ENCODE assay signal across 15 mouse cellular contexts in the genomic region with DNA sequence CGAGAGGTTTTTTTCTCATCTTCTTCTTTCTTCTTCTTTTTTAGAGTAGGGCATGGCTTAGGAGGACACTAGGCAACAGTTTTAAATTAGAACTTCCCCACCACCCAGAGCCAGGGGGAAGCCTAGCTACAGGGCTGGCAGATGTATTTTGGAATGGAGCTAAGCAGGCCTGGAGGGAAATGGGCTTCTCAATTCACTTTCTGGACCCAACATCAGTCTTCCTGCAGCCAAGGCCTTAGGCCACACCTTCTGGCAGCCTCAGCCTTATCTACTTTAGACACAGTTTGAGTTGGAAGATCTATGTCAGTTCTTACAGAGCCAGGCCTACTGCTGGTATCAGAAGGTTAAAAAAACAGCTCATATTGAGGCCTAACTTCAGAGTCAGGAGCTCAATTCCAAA. TPM values are rescaled to one million over a fixed set of nuclear protein-coding genes. Genes with fewer than 3 reads are reported as not detected.
DNase-seq lines count a peak whose midpoint lies in the region; ATAC-seq lines count a peak whose summit lies in the region.
"Had no signal": no experiment of that assay in that cellular context is flagged by ENCODE, and none has a peak within 500 bp of the region (broad histone marks: within the 10 kb centered on the region; RNA-seq: fewer than 3 reads in every experiment).

No protein-coding gene starts in this region.

- 0 out of 2 replicates have a peak, but pooled peaks have one; percentile 9 for ATAC-seq in kidney, embryonic 14.5 days (ENCODE audit: low FRiP score, low TSS enrichment)
- no peak for ATAC-seq in embryonic facial prominence, embryonic 13.5 days (ENCODE audit: insufficient number of reproducible peaks, insufficient read depth, low FRiP score, low TSS enrichment, low read depth)
- no peak for ATAC-seq in hindbrain, embryonic 14.5 days (ENCODE audit: low FRiP score)
- ATAC-seq in neural tube, embryonic 13.5 days (ENCODE audit: low read depth): peak; percentile 4; the same call in 1 of the 2 replicates

- 0 out of 2 replicates have a peak, but pooled peaks cover 3% of the 10 kb centered on the region for H3K4me1 ChIP-seq in kidney, embryonic 14.5 days (ENCODE audit: control insufficient read depth, insufficient read depth, low read length)
- H3K4me1 ChIP-seq in embryonic facial prominence, embryonic 13.5 days: peaks cover 22% of the 10 kb centered on the region
- peaks cover 12% of the 10 kb centered on the region for H3K4me1 ChIP-seq in hindbrain, embryonic 14.5 days (replicated peaks; ENCODE audit: control insufficient read depth, insufficient read depth, low read length)
- peaks cover 23% of the 10 kb centered on the region for H3K4me1 ChIP-seq in neural tube, embryonic 13.5 days (replicated peaks)

- H3K27ac ChIP-seq in kidney, embryonic 14.5 days (ENCODE audit: low read depth, low read length): no peak overlapping the region
- 0 out of 2 replicates have a peak overlapping the region, but pooled peaks have one; percentile 11 for H3K27ac ChIP-seq in embryonic facial prominence, embryonic 13.5 days
- no peak overlapping the region; the same call in 1 of the 2 replicates for H3K27ac ChIP-seq in hindbrain, embryonic 14.5 days
- peak overlapping the region; percentile 88 for H3K27ac ChIP-seq in neural tube, embryonic 13.5 days (replicated peaks)

- 37% methylated on average over 1 of the region's 1 CpGs for WGBS in kidney, embryonic 14.5 days
- WGBS in embryonic facial prominence, embryonic 13.5 days: 51% methylated on average over 1 of the region's 1 CpGs
- WGBS in hindbrain, embryonic 14.5 days: 39% methylated on average over 1 of the region's 1 CpGs
- WGBS in neural tube, embryonic 13.5 days: 22% methylated on average over 1 of the region's 1 CpGs

- H3K4me2 ChIP-seq in kidney, embryonic 14.5 days (replicated peaks; ENCODE audit: low read depth, low read length): no peak overlapping the region
- H3K4me2 ChIP-seq in embryonic facial prominence, embryonic 13.5 days: no peak overlapping the region
- peak overlapping the region; percentile 37; the same call in 1 of the 2 replicates for H3K4me2 ChIP-seq in hindbrain, embryonic 14.5 days (replicated peaks)
- H3K4me2 ChIP-seq in neural tube, embryonic 13.5 days: peak overlapping the region; percentile 47

- H3K9ac ChIP-seq in kidney, embryonic 14.5 days (ENCODE audit: low read depth, low read length): no peak overlapping the region
- no peak overlapping the region for H3K9ac ChIP-seq in embryonic facial prominence, embryonic 13.5 days
- H3K9ac ChIP-seq in hindbrain, embryonic 14.5 days: no peak overlapping the region
- H3K9ac ChIP-seq in neural tube, embryonic 13.5 days: no peak overlapping the region

- H3K4me3 ChIP-seq in kidney, embryonic 14.5 days (ENCODE audit: low read length): no peak overlapping the region
- no peak overlapping the region for H3K4me3 ChIP-seq in embryonic facial prominence, embryonic 13.5 days
- no peak overlapping the region for H3K4me3 ChIP-seq in hindbrain, embryonic 14.5 days (replicated peaks; ENCODE audit: low read length)
- H3K4me3 ChIP-seq in neural tube, embryonic 13.5 days: no peak overlapping the region

- no peaks in the 10 kb centered on the region for H3K9me3 ChIP-seq in kidney, embryonic 14.5 days (ENCODE audit: control insufficient read depth, low read length)
- no peaks in the 10 kb centered on the region for H3K9me3 ChIP-seq in embryonic facial prominence, embryonic 13.5 days
- H3K9me3 ChIP-seq in hindbrain, embryonic 14.5 days (ENCODE audit: control insufficient read depth, low read length): no peaks in the 10 kb centered on the region
- no peaks in the 10 kb centered on the region for H3K9me3 ChIP-seq in neural tube, embryonic 13.5 days

- no peaks in the 10 kb centered on the region; the same call in 1 of the 2 replicates for H3K27me3 ChIP-seq in kidney, embryonic 14.5 days (ENCODE audit: control insufficient read depth, insufficient read depth, low read length)
- H3K27me3 ChIP-seq in embryonic facial prominence, embryonic 13.5 days: peaks cover 21% of the 10 kb centered on the region
- H3K27me3 ChIP-seq in hindbrain, embryonic 14.5 days (ENCODE audit: control insufficient read depth, insufficient read depth, low read length): no peaks in the 10 kb centered on the region
- H3K27me3 ChIP-seq in neural tube, embryonic 13.5 days: 0 out of 2 replicates have a peak, but pooled peaks cover 5% of the 10 kb centered on the region

- DNase-seq in kidney, postnatal 36 days: no peak
- DNase-seq in hindbrain, embryonic 14.5 days (ENCODE audit: low spot score): no peak
- no peak for DNase-seq in retina, embryonic 14.5 days (ENCODE audit: low spot score)
- no peak for DNase-seq in left cerebral cortex, postnatal 10 days (ENCODE audit: extremely low spot score in 1 of 2, low spot score in 2 of 2)
- DNase-seq in adrenal gland, adult 18-20 months (ENCODE audit: low spot score in 2 of 2): no peak
- DNase-seq: cerebellum, adult 9-11 months; kidney, adult 2 months; layer of hippocampus, adult 9-11 months; lung, adult 18-20 months had no signal

- intact Hi-C loops in left cerebral cortex, postnatal 10 days (cut with DNase I): no loop called here

- H3K36me3 ChIP-seq in kidney, embryonic 14.5 days (ENCODE audit: control insufficient read depth, insufficient read depth, low read length): no peaks in the 10 kb centered on the region
- H3K36me3 ChIP-seq in embryonic facial prominence, embryonic 13.5 days: no peaks in the 10 kb centered on the region
- H3K36me3 ChIP-seq in hindbrain, embryonic 14.5 days (replicated peaks; ENCODE audit: control insufficient read depth, insufficient read depth): no peaks in the 10 kb centered on the region
- H3K36me3 ChIP-seq in neural tube, embryonic 13.5 days: no peaks in the 10 kb centered on the region

RNA-seq across cellular contexts. Expression of a gene that starts 42.5 kb away (rescaled TPM):
- not detected in 2 replicates for polyA plus RNA-seq in kidney, embryonic 14.5 days (2014; fragmentation: Nextera tagmentation; extraction: Ambion mirVana)
- polyA plus RNA-seq in embryonic facial prominence, embryonic 13.5 days (2015; fragmentation: Nextera tagmentation; extraction: Ambion mirVana): 2.7 and 2.8 TPM in 2 replicates
- 2.7 and 6.2 TPM in 2 replicates for polyA plus RNA-seq in hindbrain, embryonic 14.5 days (2014; fragmentation: Nextera tagmentation; extraction: Ambion mirVana)
- polyA plus RNA-seq in neural tube, embryonic 13.5 days (2015; fragmentation: Nextera tagmentation; extraction: Ambion mirVana): 1.4 and 1.6 TPM in 2 replicates
- not detected for total RNA-seq in left cerebral cortex, postnatal 10 days (2021)
- not detected for total RNA-seq in adrenal gland, adult 18-20 months (2021)
- total RNA-seq: heart, postnatal 25 days; left cerebral cortex, postnatal 36 days had no signal
- polyA plus RNA-seq: forebrain, embryonic 14.5 days had no signal

Comparison
In these comparisons a context has a peak if more than half of its experiments do, and no peak if none do; other contexts are left out.
1. ATAC-seq: peak in kidney, embryonic 14.5 days (single experiment) and neural tube, embryonic 13.5 days (single experiment); none in embryonic facial prominence, embryonic 13.5 days (single experiment) and hindbrain, embryonic 14.5 days (single experiment).
2. H3K27ac ChIP-seq: peak in embryonic facial prominence, embryonic 13.5 days (single experiment) and neural tube, embryonic 13.5 days (single experiment); none in kidney, embryonic 14.5 days (single experiment) and hindbrain, embryonic 14.5 days (single experiment).
3. H3K4me2 ChIP-seq: peak in hindbrain, embryonic 14.5 days (single experiment) and neural tube, embryonic 13.5 days (single experiment); none in kidney, embryonic 14.5 days (single experiment) and embryonic facial prominence, embryonic 13.5 days (single experiment).